Mouse (Mus musculus): ENCODE data around the gene Msrb3. TPM values are rescaled to one million over a fixed set of nuclear protein-coding genes. Genes with fewer than 3 reads are reported as not detected.
A peak's percentile ranks its signal among the peaks of the same experiment; 100 is the strongest.
"Not testable (repeated sequence)": the region's sequence is repeated elsewhere in the genome, so short reads cannot be mapped to it uniquely, and the experiment has no call there.

The Msrb3 gene
- polyA plus RNA-seq, 1 experiment from 2014 or later, result 1.7 TPM

DNA sequence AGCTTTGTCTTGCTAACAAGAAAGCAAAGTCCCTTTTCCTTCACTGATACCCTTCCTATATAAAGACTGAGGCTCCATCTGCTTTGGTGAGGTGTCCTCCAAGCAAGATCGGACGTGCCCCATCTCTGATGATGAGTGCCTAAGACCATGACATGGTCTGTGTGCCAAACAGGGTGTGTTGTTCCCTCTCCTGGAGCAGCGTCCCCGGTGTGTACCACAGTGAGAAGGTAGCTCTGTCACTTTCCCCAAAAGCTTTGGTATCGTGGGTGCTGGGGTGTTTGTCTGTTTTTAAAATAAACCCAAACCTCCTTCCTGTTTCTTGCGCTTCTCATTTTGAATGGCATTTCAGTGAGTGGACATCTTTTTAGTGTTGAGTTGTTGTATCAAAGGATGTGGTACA, 139.0 kb downstream of the Msrb3 start:
- no peak for ATAC-seq (replicated peaks)
- WGBS, result 95% methylated on average over 6 of the region's 6 CpGs

GRCm38 (mm10) chr10:120752454-120752853, 146.4 kb downstream of the Msrb3 start:
- Histone ChIP-seq H3K27me3 (no peaks in the 10 kb centered on the region), H3K4me1 (no peaks in the 10 kb centered on the region), H3K9me3 (no peaks in the 10 kb centered on the region), H3K36me3 (no peaks in the 10 kb centered on the region), H3K9ac (replicated peaks) (no peak overlapping the region), H3K4me3 (no peak overlapping the region), H3K4me2 (replicated peaks) (no peak overlapping the region), H3K27ac (replicated peaks) (no peak overlapping the region)
- WGBS, result 96% methylated on average over 5 of the region's 5 CpGs
- no peak for ATAC-seq (replicated peaks)

More for the DNA sequence above, 139.0 kb downstream of the Msrb3 start:
- Histone ChIP-seq H3K9ac (replicated peaks) (no peak overlapping the region), H3K4me1 (peaks cover 4% of the 10 kb centered on the region; the same call in 1 of the 2 replicates), H3K9me3 (no peaks in the 10 kb centered on the region; the same call in 1 of the 2 replicates), H3K27ac (replicated peaks) (no peak overlapping the region), H3K4me3 (no peak overlapping the region), H3K4me2 (replicated peaks) (no peak overlapping the region), H3K36me3 (no peaks in the 10 kb centered on the region), H3K27me3 (no peaks in the 10 kb centered on the region)

- H3K4me2 ChIP-seq (replicated peaks), result no peak overlapping the region
- no peak overlapping the region for H3K9ac ChIP-seq (replicated peaks)
- no peaks in the 10 kb centered on the region for H3K9me3 ChIP-seq
- H3K4me3 ChIP-seq, result no peak overlapping the region
- H3K27me3 ChIP-seq, result 0 out of 2 replicates have a peak, but pooled peaks cover 3% of the 10 kb centered on the region
- no peak for ATAC-seq (replicated peaks)
- no peak overlapping the region for H3K27ac ChIP-seq (replicated peaks)
- H3K4me1 ChIP-seq, result no peaks in the 10 kb centered on the region
- H3K36me3 ChIP-seq, result no peaks in the 10 kb centered on the region
- WGBS, result 79% methylated on average over 11 of the region's 11 CpGs
Observed at GRCm38 (mm10) chr10:120751821-120752261, 147.1 kb downstream of the Msrb3 start.

DNA sequence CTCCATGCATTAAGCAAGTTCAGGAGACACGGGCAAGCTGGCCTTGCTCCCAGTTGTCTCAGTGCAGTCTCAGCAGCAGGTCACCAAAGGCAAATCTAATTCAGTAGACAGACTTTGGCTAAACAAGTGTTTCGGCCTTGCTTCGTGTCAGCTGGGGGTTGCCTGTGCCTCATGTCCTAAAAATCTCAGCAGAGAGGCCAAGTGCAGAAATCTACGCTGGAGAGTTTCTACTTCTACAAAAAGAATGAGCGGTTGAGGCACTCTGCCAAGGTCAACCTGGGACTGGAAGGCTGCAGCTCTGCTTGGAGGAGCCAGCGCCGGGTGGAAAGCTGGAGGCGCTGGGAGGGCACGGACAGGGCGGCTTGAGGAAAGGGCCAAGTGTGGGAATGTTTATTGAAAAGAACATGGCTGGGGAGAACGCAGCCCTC, 147.6 kb downstream of the Msrb3 start:
- Histone ChIP-seq H3K27me3 (0 out of 2 replicates have a peak, but pooled peaks cover 3% of the 10 kb centered on the region), H3K4me3 (no peak overlapping the region), H3K27ac (replicated peaks) (no peak overlapping the region), H3K9me3 (no peaks in the 10 kb centered on the region), H3K9ac (replicated peaks) (no peak overlapping the region), H3K4me1 (no peaks in the 10 kb centered on the region), H3K4me2 (replicated peaks) (no peak overlapping the region), H3K36me3 (no peaks in the 10 kb centered on the region)
- 75% methylated on average over 11 of the region's 11 CpGs for WGBS
- ATAC-seq (replicated peaks), result no peak

- not testable (repeated sequence) for H3K27ac ChIP-seq (replicated peaks); H3K4me3 ChIP-seq; ATAC-seq (replicated peaks); H3K9me3 ChIP-seq; H3K9ac ChIP-seq (replicated peaks); H3K27me3 ChIP-seq; H3K4me2 ChIP-seq (replicated peaks); H3K36me3 ChIP-seq
- WGBS, result 95% methylated on average over 5 of the region's 5 CpGs
- peaks cover 10% of the 10 kb centered on the region for H3K4me1 ChIP-seq
Observed at GRCm38 (mm10) chr10:120749556-120749955, 149.3 kb downstream of the Msrb3 start.

- H3K36me3 ChIP-seq, result no peaks in the 10 kb centered on the region
- no peak for ATAC-seq (replicated peaks)
- WGBS, result 90% methylated on average over 6 of the region's 6 CpGs
- no peak overlapping the region for H3K4me2 ChIP-seq (replicated peaks)
- H3K4me3 ChIP-seq, result no peak overlapping the region
- no peak overlapping the region for H3K9ac ChIP-seq (replicated peaks)
- peaks cover 14% of the 10 kb centered on the region for H3K4me1 ChIP-seq
- no peaks in the 10 kb centered on the region for H3K9me3 ChIP-seq
- no peak overlapping the region for H3K27ac ChIP-seq (replicated peaks)
- 0 out of 2 replicates have a peak, but pooled peaks cover 3% of the 10 kb centered on the region for H3K27me3 ChIP-seq
Observed at GRCm38 (mm10) chr10:120748156-120748555, 150.7 kb downstream of the Msrb3 start.

DNA sequence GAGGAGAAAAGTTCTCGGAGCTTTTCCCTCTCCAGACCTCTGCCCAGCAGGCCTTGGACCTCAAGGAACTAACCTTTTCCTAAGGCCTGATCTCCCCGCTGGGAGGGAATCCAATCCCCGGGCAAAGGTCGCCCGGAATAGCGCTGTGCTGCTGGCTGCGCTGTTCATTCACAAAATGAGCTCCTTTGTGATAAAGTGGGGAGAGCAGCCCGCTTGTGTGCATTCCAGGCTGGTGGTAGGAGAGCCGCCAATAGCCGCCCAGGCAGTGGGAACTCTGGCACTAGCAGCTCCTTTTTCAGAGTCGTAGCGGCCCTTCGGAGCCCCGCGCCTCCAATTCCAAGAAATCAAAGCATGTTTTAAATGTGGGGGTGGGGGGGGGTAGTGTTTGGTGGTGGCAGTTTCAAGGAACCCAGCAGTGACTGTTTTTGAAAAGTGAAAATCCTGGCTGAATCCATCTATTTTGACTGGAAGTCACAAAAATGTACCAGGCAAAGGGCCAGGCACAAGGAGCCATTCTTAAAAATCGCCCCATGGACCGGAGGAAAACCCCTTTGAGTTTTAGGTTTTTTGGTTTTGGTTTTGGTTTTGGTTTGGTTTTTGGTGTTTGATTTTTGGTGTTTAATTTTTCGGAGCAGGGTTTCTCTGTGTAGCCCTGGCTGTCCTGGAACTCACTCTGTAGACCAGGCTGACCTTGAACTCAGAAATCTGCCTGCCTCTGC, 153.6 kb downstream of the Msrb3 start:
- Histone ChIP-seq H3K27me3 (0 out of 2 replicates have a peak, but pooled peaks cover 3% of the 10 kb centered on the region), H3K36me3 (no peaks in the 10 kb centered on the region), H3K4me3 (peak overlapping the region; percentile 45), H3K4me1 (peaks cover 14% of the 10 kb centered on the region), H3K4me2 (replicated peaks) (peak overlapping the region; percentile 79), H3K9ac (replicated peaks) (peak overlapping the region; percentile 53), H3K9me3 (no peaks in the 10 kb centered on the region), H3K27ac (replicated peaks) (peak overlapping the region; percentile 53)
- WGBS, result 5% methylated on average over 18 of the region's 18 CpGs
- peak; percentile 91 for ATAC-seq (replicated peaks)

GRCm38 (mm10) chr10:120744441-120745137, 154.3 kb downstream of the Msrb3 start:
- peak; percentile 70 for ATAC-seq (replicated peaks)
- Histone ChIP-seq H3K9ac (replicated peaks) (peak overlapping the region; percentile 53), H3K4me1 (peaks cover 14% of the 10 kb centered on the region), H3K27ac (replicated peaks) (peak overlapping the region; percentile 53), H3K9me3 (no peaks in the 10 kb centered on the region), H3K4me3 (peak overlapping the region; percentile 45), H3K36me3 (no peaks in the 10 kb centered on the region), H3K4me2 (replicated peaks) (peak overlapping the region; percentile 79), H3K27me3 (0 out of 2 replicates have a peak, but pooled peaks cover 3% of the 10 kb centered on the region)
- 2% methylated on average over 15 of the region's 15 CpGs for WGBS

DNA sequence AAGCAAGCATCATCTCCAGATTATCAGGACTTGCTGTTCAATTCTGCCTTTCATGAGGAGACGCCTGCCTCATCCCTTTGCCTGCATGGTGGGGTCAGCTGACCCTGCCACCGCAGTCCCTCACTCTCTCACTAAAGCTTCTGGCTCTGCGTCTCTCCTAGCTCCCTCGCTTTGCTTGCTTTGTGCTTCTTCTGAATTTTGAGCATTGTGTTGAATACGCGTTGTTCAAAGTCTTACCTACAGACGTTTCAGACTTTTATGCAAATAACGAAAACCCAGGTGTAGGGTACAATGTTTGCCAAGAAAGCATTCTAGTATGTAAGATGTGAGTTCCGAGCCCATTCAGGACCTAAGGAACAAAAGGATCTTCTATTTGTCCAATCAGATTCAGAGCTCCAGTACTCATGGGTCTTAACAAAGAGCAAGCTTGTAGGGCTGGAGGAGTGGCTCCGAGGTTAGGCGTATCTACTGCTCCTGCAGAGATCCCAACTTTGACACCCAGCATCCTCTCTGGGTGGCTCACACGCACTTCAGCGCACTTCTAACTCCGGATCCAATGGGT, 162.3 kb downstream of the Msrb3 start:
- WGBS, result 7% methylated on average over 14 of the region's 14 CpGs
- no peak for ATAC-seq (replicated peaks)
- H3K9me3 ChIP-seq, result no peaks in the 10 kb centered on the region
- H3K9ac ChIP-seq (replicated peaks), result 0 out of 2 replicates have a peak overlapping the region, but pooled peaks have one; percentile 31
- peak overlapping the region; percentile 24; the same call in 1 of the 2 replicates for H3K4me3 ChIP-seq
- H3K4me1 ChIP-seq, result peaks cover 12% of the 10 kb centered on the region
- H3K27me3 ChIP-seq, result 0 out of 2 replicates have a peak, but pooled peaks cover 4% of the 10 kb centered on the region
- no peaks in the 10 kb centered on the region for H3K36me3 ChIP-seq
- H3K27ac ChIP-seq (replicated peaks), result no peak overlapping the region
- H3K4me2 ChIP-seq (replicated peaks), result peak overlapping the region; percentile 41

DNA sequence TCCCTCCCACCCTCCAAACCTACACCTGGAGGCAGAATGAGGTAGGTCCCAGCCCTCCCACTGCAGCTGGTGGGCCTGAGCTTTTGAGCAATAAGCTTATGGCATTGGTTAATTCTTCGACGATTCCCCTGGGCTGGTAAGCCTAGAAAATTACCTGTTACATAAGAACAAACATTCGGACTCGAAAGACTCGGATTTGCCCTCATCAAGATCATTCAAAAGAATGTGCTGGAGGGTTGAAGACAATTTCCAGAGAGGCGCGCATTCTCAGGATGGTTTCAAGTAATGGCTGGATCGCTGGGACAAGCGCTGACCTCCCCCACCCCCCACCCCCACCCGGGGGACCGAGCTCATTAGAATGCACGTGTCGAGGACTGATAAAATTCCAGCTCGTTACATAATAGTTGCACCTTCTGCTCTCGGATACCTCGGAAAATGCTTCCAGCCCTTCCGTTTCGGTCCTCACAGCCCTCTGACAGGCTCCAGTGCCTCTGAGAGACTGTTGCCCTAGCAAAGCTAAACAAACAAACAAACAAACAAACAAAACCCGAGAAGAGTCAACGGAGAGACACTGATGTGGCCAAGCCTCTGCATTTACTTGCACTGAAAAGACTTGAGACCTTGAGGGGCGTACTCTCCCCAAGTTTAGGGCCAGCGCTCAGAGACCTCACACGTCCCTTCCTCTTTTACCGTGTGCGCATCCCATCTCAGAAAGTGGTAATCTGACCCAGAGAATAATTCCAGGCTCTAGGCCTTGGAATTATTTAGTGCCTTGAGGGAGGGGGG, 163.0 kb downstream of the Msrb3 start:
- no peak for ATAC-seq (replicated peaks)
- H3K4me3 ChIP-seq, result peak overlapping the region; percentile 24
- 0 out of 2 replicates have a peak, but pooled peaks cover 4% of the 10 kb centered on the region for H3K27me3 ChIP-seq
- 8% methylated on average over 25 of the region's 25 CpGs for WGBS
- no peaks in the 10 kb centered on the region for H3K9me3 ChIP-seq
- H3K4me1 ChIP-seq, result peaks cover 12% of the 10 kb centered on the region
- H3K4me2 ChIP-seq (replicated peaks), result peak overlapping the region; percentile 41
- no peaks in the 10 kb centered on the region for H3K36me3 ChIP-seq
- H3K27ac ChIP-seq (replicated peaks), result no peak overlapping the region
- H3K9ac ChIP-seq (replicated peaks), result peak overlapping the region; percentile 31; the same call in 1 of the 2 replicates

GRCm38 (mm10) chr10:120734364-120734763, 164.5 kb downstream of the Msrb3 start:
- Histone ChIP-seq H3K9ac (replicated peaks) (no peak overlapping the region), H3K27me3 (0 out of 2 replicates have a peak, but pooled peaks cover 4% of the 10 kb centered on the region), H3K36me3 (no peaks in the 10 kb centered on the region), H3K27ac (replicated peaks) (no peak overlapping the region), H3K9me3 (no peaks in the 10 kb centered on the region), H3K4me3 (no peak overlapping the region), H3K4me2 (replicated peaks) (no peak overlapping the region), H3K4me1 (peaks cover 12% of the 10 kb centered on the region)
- ATAC-seq (replicated peaks), result no peak
- 95% methylated on average over 2 of the region's 2 CpGs for WGBS
